Mouse (Mus musculus) lung, postnatal 0 days (tissue): ENCODE results near the gene Fbxw27. TPM values are rescaled to one million over a fixed set of nuclear protein-coding genes. Genes with fewer than 3 reads are reported as not detected.
"Not testable (repeated sequence)": the region's sequence is repeated elsewhere in the genome, so short reads cannot be mapped to it uniquely, and the experiment has no call there.

Experiments
- ATAC-seq: fragments of 200-750 bp; cut with Nextera tagmentation; 2 replicates; pipeline ENCODE4 v1.8.0; 2017; ENCODE audit warnings: moderate library complexity
- DNase-seq: peaks from one replicate; pipeline ENCODE4 v3.0.0-alpha.2; 2016; ENCODE audit warnings: low spot score
- H3K27ac ChIP-seq: fragments of 300-500 bp; sonication (generic); 2 replicates; pipeline ENCODE4 v1.5.1; 2014; ENCODE audit warnings: antibody characterized with exemption, mild to moderate bottlenecking, low read length, mixed read lengths
- H3K27me3 ChIP-seq: fragments of 300-500 bp; sonication (generic); replicated peaks from 2 replicates; pipeline ENCODE4 v1.6.1; 2014; ENCODE audit warnings: low read length, mixed read lengths; ENCODE audit not compliant: insufficient read depth
- H3K36me3 ChIP-seq: fragments of 300-500 bp; sonication (generic); 2 replicates; pipeline ENCODE4 v1.6.1; 2014; ENCODE audit warnings: low read length, mixed read lengths; ENCODE audit not compliant: insufficient read depth
- H3K4me1 ChIP-seq: fragments of 300-500 bp; sonication (generic); 2 replicates; pipeline ENCODE4 v1.6.1; 2014; ENCODE audit warnings: antibody characterized with exemption, low read depth, low read length, mixed read lengths; ENCODE audit not compliant: insufficient read depth
- H3K4me2 ChIP-seq: fragments of 300-500 bp; sonication (generic); replicated peaks from 2 replicates; pipeline ENCODE4 v1.6.1; 2014; ENCODE audit warnings: low read depth, mild to moderate bottlenecking, low read length, moderate library complexity, mixed read lengths
- H3K4me3 ChIP-seq: fragments of 300-500 bp; sonication (generic); 2 replicates; pipeline ENCODE4 v1.5.1; 2014; ENCODE audit warnings: low read depth, low read length
- H3K9ac ChIP-seq: fragments of 300-500 bp; sonication (generic); replicated peaks from 2 replicates; pipeline ENCODE4 v1.6.1; 2014; ENCODE audit warnings: low read depth, mild to moderate bottlenecking
- H3K9me3 ChIP-seq: fragments of 300-500 bp; sonication (generic); 2 replicates; pipeline ENCODE4 v1.6.1; 2016; ENCODE audit warnings: low read length, mixed read lengths
- CTCF ChIP-seq: IDR thresholded peaks from 2 replicates; pipeline ENCODE4 v1.5.1; 2016; ENCODE audit warnings: antibody characterized with exemption, mild to moderate bottlenecking
- EP300 ChIP-seq: IDR thresholded peaks from 2 replicates; pipeline ENCODE4 v1.6.1; 2016; ENCODE audit warnings: antibody characterized with exemption, mild to moderate bottlenecking, control low read depth
- WGBS: fragments of 180-500 bp; shearing (Covaris S2); extraction: QIAGEN DNeasy Blood & Tissue Kit; methylation state at CpG from one replicate; pipeline ENCODE4 v1.1.7; 2014; 5-methylcytosine and 5-hydroxymethylcytosine counted together
- polyA plus RNA-seq: library from polyadenylated mRNA; unstranded; fragments of >200 nt; fragmentation: Nextera tagmentation; extraction: Ambion mirVana; gene quantifications from 2 replicates; pipeline ENCODE4 v1.2.1, GENCODE M21; 2015

The Fbxw27 gene
- polyA plus RNA-seq, 1 experiment from 2014 or later, result not detected

DNA sequence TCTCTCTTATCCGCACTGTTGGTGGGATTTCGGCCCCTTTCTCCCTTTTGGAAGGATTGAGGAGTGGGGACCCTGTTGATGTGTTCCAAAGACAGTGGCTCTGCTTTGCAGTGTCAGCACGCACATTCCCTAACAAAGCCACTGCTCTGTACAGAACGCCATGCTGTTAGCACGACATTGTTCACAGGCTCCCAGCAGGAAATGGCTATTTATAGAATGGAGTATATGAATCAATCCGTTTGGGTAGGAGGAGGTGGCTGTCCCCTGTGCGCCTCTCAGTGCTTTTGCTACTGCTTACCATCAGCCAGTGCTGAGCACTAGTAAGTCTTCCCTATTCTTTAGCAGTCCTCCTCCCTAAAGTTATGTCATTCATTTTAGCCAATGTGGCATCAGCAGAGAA lies 23.0 kb upstream of the Fbxw27 start:
- Histone ChIP-seq H3K4me2 (no peak overlapping the region), H3K36me3 (no peaks in the 10 kb centered on the region), H3K27me3 (no peaks in the 10 kb centered on the region), H3K9me3 (no peaks in the 10 kb centered on the region), H3K4me1 (no peaks in the 10 kb centered on the region), H3K27ac (no peak overlapping the region), H3K4me3 (no peak overlapping the region), H3K9ac (no peak overlapping the region)
- 45% methylated on average over 7 of the region's 7 CpGs for whole genome bisulfite sequencing
- DNase-seq (peak; percentile 5), ATAC-seq (no peak; the same call in 1 of the 2 replicates)
- no peak for TF ChIP-seq EP300
- no peak for TF ChIP-seq CTCF

DNA sequence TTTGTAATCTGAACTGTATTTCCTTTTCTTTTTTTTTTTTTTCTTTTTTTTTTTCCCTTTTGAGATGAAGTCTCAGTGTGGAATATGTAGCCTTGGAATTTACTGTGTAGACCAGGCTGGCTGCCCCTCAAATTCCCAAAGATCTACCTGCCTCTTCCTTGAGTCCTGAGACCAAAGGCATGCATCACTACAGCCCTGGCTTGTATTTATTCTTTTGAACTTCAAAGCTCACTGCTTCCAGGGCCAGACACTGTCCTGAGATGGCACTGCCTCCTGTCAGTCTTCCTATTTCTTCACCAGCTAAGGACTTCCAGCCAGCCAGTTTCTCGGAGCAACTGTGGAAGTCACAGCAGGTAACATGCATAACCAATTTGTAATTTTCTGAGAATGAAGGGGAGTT lies 21.5 kb upstream of the Fbxw27 start, which contains the start of gene Spink8:
TSS of gene Spink8 (plus strand) at position 301 of the 400 bp plus-strand sequence.
- Histone ChIP-seq H3K36me3 (no peaks in the 10 kb centered on the region), H3K4me1 (no peaks in the 10 kb centered on the region), H3K4me3 (no peak within 1 kb of the TSS), H3K27ac (no peak within 1 kb of the TSS), H3K4me2 (no peak within 1 kb of the TSS), H3K27me3 (no peaks in the 10 kb centered on the region), H3K9me3 (no peaks in the 10 kb centered on the region), H3K9ac (no peak within 1 kb of the TSS)
- TF ChIP-seq CTCF (no peak), EP300 (no peak)
- ATAC-seq (no peak), DNase-seq (no peak)
- WGBS, result 74% methylated on average over 1 of the region's 1 CpGs

DNA sequence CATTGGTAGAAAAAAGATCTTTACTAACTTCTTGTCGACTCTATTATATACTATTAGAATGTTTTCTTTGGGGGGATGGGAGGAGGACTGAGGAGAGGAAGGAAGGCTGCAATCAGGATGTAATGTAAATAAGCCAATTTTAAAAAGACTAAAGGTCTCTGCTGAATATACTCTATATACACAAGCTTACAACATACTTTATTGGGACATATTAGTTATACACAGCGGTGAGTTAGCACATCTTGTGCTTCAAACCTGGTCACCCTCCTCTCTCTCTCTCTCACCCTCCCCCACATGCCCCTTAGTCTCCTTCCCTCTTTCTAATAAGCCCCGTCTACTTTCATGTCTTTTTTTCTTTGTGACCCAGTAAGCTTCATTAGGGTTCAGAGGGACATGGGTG lies 17.4 kb upstream of the Fbxw27 start:
- ATAC-seq (no peak), DNase-seq (no peak)
- Histone ChIP-seq H3K27ac (no peak overlapping the region), H3K9me3 (no peaks in the 10 kb centered on the region), H3K36me3 (no peaks in the 10 kb centered on the region), H3K4me2 (no peak overlapping the region), H3K27me3 (no peaks in the 10 kb centered on the region), H3K9ac (no peak overlapping the region), H3K4me1 (no peaks in the 10 kb centered on the region), H3K4me3 (no peak overlapping the region)
- WGBS, result 25% methylated on average over 3 of the region's 3 CpGs
- TF ChIP-seq CTCF (no peak), EP300 (no peak)

DNA sequence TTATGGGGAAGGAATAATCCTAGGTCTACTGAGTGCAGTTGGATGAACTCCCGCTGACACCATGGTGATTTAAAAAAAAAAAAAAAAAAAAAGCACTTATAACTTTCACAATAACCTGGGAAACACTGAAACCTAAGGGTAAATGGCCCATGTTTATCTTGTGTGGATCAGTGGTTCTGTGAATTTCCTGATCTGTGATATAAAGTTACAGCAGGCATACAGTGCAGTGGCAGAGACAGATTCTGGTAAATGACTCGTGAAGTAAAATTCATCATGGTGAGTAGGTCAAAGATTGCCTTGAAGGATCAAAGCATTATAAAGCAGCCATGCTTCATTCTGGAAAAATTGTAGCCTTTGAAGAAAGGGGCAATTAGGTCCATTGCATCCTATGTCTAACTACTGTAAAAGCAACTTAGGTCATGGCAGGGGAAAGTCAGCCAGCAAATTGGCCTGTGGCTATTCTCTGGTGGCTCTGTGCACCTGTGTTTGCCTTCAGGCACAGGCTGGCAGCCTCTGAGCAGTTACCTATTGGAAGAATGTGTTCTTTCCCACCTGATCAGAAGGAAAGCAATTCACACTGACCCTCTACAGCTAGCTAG lies 16.3 kb upstream of the Fbxw27 start:
- Histone ChIP-seq H3K36me3 (no peaks in the 10 kb centered on the region), H3K9ac (no peak overlapping the region), H3K4me1 (no peaks in the 10 kb centered on the region), H3K9me3 (no peaks in the 10 kb centered on the region), H3K4me2 (no peak overlapping the region), H3K4me3 (no peak overlapping the region), H3K27me3 (no peaks in the 10 kb centered on the region), H3K27ac (no peak overlapping the region)
- DNase-seq, result no peak
- ATAC-seq, result no peak
- TF ChIP-seq EP300, result no peak
- no peak for TF ChIP-seq CTCF
- WGBS, result 71% methylated on average over 2 of the region's 2 CpGs

DNA sequence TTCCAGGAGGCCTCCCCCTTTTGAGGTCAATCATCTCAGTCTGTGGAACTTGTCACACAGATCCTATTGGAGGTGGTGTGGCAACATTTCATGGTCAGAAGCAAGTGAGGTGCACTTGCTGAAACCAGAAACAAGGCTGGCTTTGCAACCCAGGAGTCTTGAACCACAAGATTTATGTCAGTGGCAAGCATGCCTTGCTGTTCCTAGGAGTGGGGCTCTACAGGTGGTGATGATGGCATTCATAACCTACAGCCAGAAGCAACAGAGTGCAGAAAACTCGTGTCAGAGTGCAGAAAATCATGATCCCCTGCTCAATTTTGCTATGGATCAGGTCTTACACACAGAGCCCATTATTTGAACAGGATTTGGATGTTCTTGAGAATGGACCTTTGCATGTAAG lies 15.8 kb upstream of the Fbxw27 start:
- Histone ChIP-seq H3K4me2 (no peak overlapping the region), H3K4me3 (no peak overlapping the region), H3K9ac (no peak overlapping the region), H3K4me1 (no peaks in the 10 kb centered on the region), H3K36me3 (no peaks in the 10 kb centered on the region), H3K9me3 (no peaks in the 10 kb centered on the region), H3K27me3 (no peaks in the 10 kb centered on the region), H3K27ac (no peak overlapping the region)
- DNase-seq, result no peak
- TF ChIP-seq EP300 (no peak), CTCF (no peak)
- no peak for ATAC-seq
- WGBS, result 39% methylated on average over 1 of the region's 1 CpGs

DNA sequence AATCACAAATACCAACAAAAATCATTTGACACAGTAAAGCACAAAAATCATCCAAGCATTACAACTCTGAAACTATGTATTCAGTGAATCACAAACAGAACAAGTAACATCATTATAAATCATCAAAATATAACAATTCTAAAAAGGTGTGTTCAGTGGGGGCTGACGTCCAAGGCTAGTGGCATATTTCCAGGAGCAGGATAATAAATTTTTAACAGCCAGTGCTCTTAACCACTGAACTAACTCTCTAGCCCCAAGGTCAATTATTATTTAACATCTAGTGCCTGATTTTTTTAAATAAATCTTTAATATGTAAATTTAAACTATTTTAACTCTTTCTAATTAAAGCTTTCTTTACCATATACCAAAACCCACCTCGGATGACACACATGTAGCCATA lies 15.1 kb upstream of the Fbxw27 start:
- H3K27ac ChIP-seq, H3K9me3 ChIP-seq, H3K9ac ChIP-seq, DNase-seq, H3K4me3 ChIP-seq, H3K36me3 ChIP-seq, H3K4me2 ChIP-seq, H3K27me3 ChIP-seq, H3K4me1 ChIP-seq, ATAC-seq: not testable (repeated sequence)
- 72% methylated on average over 2 of the region's 2 CpGs for WGBS

DNA sequence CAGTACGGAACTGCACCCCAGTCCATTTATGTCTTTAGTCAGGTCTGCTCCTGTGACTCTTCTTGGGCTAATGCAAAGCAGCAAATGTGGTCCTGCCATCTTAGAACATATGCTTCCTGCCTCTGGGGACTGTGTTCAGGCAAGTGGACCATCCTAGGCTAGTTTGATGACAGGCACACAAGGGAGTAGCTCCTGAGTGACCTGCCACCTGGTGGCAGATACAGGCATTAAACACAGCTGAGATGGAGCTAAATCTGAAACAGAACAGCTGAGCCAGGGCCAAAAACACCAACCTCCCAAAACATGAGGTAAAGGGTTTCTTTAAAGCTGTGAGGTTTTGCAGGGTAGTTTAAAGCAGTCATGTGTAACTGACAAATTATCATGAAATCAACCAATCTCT lies 7.6 kb upstream of the Fbxw27 start:
- H3K27me3 ChIP-seq, result no peaks in the 10 kb centered on the region
- WGBS, result 79% methylated on average over 1 of the region's 1 CpGs
- H3K9ac ChIP-seq, result no peak overlapping the region
- ATAC-seq, result no peak
- no peaks in the 10 kb centered on the region for H3K4me1 ChIP-seq
- no peak overlapping the region for H3K4me2 ChIP-seq
- H3K4me3 ChIP-seq, result no peak overlapping the region
- H3K36me3 ChIP-seq, result no peaks in the 10 kb centered on the region
- no peak overlapping the region for H3K27ac ChIP-seq
- DNase-seq, result peak; percentile 6
- H3K9me3 ChIP-seq, result no peaks in the 10 kb centered on the region
- peak; percentile 63 for TF ChIP-seq CTCF
- TF ChIP-seq EP300, result no peak
